ENCODE assay signal across 13 mouse cellular contexts in the genomic region with DNA sequence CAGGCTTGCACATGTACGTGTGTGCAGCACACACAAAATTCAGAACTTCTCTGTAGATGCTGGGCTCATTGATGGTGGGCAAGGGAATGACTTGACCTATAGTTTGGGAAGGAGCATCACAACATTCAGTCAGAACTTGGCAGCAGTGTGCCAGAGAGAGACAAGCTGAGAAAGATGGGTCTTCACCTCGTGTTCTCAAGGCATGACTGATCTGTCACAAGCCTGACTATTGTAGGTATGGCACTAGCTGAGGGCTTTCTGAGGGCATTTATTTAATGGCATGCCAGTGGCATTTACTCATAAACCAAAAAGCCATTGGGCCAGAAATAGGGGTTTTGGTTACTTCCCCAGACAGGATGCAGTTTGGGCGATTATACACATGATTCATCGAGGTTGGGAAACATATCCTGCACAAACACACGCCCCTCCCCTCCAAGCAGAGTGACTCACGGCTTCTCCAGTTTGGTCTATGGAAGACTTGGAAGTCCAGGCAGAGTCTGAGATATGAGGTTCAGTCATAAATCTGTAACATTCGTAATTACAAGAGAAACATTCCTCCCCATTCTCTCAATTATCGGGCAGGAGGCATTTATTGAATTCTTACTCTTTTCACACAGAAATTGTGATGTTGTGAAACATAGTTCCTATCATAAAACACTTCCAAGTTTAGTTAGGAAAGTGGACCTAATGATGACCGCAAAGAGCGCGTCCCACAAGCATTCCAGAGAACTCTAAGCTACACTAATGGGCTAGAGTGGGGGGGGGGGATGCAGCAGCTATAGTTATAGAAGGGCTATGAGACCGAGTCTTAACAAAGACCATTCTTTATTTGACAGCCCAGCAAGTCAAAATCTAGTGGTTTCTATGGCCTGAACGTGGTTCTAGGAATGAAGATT.
A peak's percentile ranks its signal among the peaks of the same experiment; 100 is the strongest.
DNase-seq lines count a peak whose midpoint lies in the region; ATAC-seq and TF ChIP-seq lines count a peak whose summit lies in the region.
"Had no signal": no experiment of that assay in that cellular context is flagged by ENCODE, and none has a peak within 500 bp of the region (broad histone marks: within the 10 kb centered on the region; RNA-seq: fewer than 3 reads in every experiment).

No protein-coding gene starts in this region.

- H3K36me3 ChIP-seq in heart, postnatal 0 days (replicated peaks; ENCODE audit: control insufficient read depth, insufficient read depth, low read length), result no peaks in the 10 kb centered on the region
- H3K36me3 ChIP-seq: neural tube, embryonic 15.5 days had no signal

- peak; percentile 95 for ATAC-seq in Patski
- peak; percentile 41; the same call in 1 of the 2 replicates for ATAC-seq in heart, postnatal 0 days (ENCODE audit: insufficient read depth, low read depth)
- ATAC-seq: hindbrain, embryonic 16.5 days had no signal

- TF ChIP-seq EP300 in heart, postnatal 0 days (IDR thresholded peaks at IDR 0.05; ENCODE audit: low read depth), result no peak

- no peak overlapping the region for H3K4me3 ChIP-seq in heart, postnatal 0 days (ENCODE audit: low read depth, low read length)
- H3K4me3 ChIP-seq: limb, embryonic 13.5 days; neural tube, embryonic 15.5 days had no signal

- H3K27ac ChIP-seq in heart, postnatal 0 days (ENCODE audit: low read depth), result no peak overlapping the region
- H3K27ac ChIP-seq: limb, embryonic 13.5 days; neural tube, embryonic 15.5 days had no signal

- POLR2A ChIA-PET in Patski (lab: Charles Lee), result interaction anchor here (0.7 to 2.0 kb wide), 4 partner anchors 97 to 154 kb away, joined by 3 to 7 read pairs (median 4); no protein-coding TSS in a partner anchor

- no peak overlapping the region for H3K4me2 ChIP-seq in heart, postnatal 0 days (ENCODE audit: low read depth, low read length)
- H3K4me2 ChIP-seq: limb, embryonic 13.5 days; neural tube, embryonic 15.5 days had no signal

- H3K4me1 ChIP-seq in heart, postnatal 0 days (ENCODE audit: control insufficient read depth, insufficient read depth), result no peaks in the 10 kb centered on the region

- H3K9ac ChIP-seq in heart, postnatal 0 days (replicated peaks; ENCODE audit: low read depth, low read length), result no peak overlapping the region
- H3K9ac ChIP-seq: limb, embryonic 13.5 days; neural tube, embryonic 15.5 days had no signal

- in situ Hi-C loops in Patski (cut with MboI; ENCODE audit: low pct_unique_long_range_greater_than_20kb), result loop anchor here (5.0 to 10.0 kb wide), 4 partner anchors 37 to 325 kb away; no protein-coding TSS in a partner anchor

- 68% methylated on average over 13 of the region's 13 CpGs for WGBS in heart, postnatal 0 days

- intact Hi-C loops in heart, postnatal 36 days (cut with DNase I), result loop anchor here (5.0 to 10.0 kb wide), 2 partner anchors 255 to 407 kb away; no protein-coding TSS in a partner anchor
- intact Hi-C loops in left cerebral cortex, postnatal 14 days (cut with DNase I), result no loop called here

- no peaks in the 10 kb centered on the region for H3K27me3 ChIP-seq in Patski
- no peaks in the 10 kb centered on the region for H3K27me3 ChIP-seq in heart, postnatal 0 days (ENCODE audit: control insufficient read depth, insufficient read depth, low read length)
- H3K27me3 ChIP-seq: limb, embryonic 13.5 days; neural tube, embryonic 15.5 days had no signal

- DNase-seq in heart, adult 9 months (ENCODE audit: low spot score in 2 of 2), result peak; percentile 51 to 78
- no peak for DNase-seq in heart, postnatal 36 days
- DNase-seq in 3134 (ENCODE audit: extremely low read depth, insufficient read length, low spot score) (peak; percentile 85), Patski (ENCODE audit: low read depth, low spot score) (peak; percentile 94)
- peak; percentile 20 for DNase-seq in heart, postnatal 0 days (ENCODE audit: low spot score)
- no peak for DNase-seq in cerebellum, adult 9-10 months
- no peak for DNase-seq in layer of hippocampus, postnatal 14 days (ENCODE audit: low spot score in 2 of 2)
- no peak for DNase-seq in left cerebral cortex, postnatal 14 days (ENCODE audit: low spot score in 2 of 2)
- DNase-seq: cerebellum, postnatal 36 days; gastrocnemius, postnatal 36 days had no signal

- TF ChIP-seq CTCF in Patski (IDR thresholded peaks at IDR 0.05), result no peak
- no peak for TF ChIP-seq CTCF in heart, postnatal 0 days (IDR thresholded peaks at IDR 0.05; ENCODE audit: low read depth)

- no peaks in the 10 kb centered on the region for H3K9me3 ChIP-seq in heart, postnatal 0 days (replicated peaks; ENCODE audit: control insufficient read depth, low read length)
- H3K9me3 ChIP-seq: neural tube, embryonic 15.5 days had no signal

- CTCF ChIA-PET in Patski (lab: Charles Lee), result interaction anchor here (1.0 to 1.8 kb wide), 3 partner anchors 17 to 474 kb away, joined by 3 to 5 read pairs (median 4); no protein-coding TSS in a partner anchor

Comparison
In these comparisons a context has a peak if more than half of its experiments do, and no peak if none do; other contexts are left out.
1. DNase-seq: peak in heart, adult 9 months (2 of 2), 3134 (single experiment), Patski (single experiment) and heart, postnatal 0 days (single experiment); none in heart, postnatal 36 days (0 of 2), cerebellum, adult 9-10 months (single experiment), layer of hippocampus, postnatal 14 days (0 of 2) and left cerebral cortex, postnatal 14 days (0 of 2).